Mouse (Mus musculus): ENCODE measurements around the gene Ubap1l. TPM values are rescaled to one million over a fixed set of nuclear protein-coding genes. Genes with fewer than 3 reads are reported as not detected.
A peak's percentile ranks its signal among the peaks of the same experiment; 100 is the strongest.
"Not testable (repeated sequence)": the region's sequence is repeated elsewhere in the genome, so short reads cannot be mapped to it uniquely, and the experiment has no call there.

Gene Ubap1l
- under 1 TPM in 1 of 2 experiments, not detected in 1; 0.25 TPM for total RNA-seq (2021)

GRCm38 (mm10) chr9:65360641-65361448 is at the start of gene Ubap1l:
Gene Ubap1l, plus strand, starts transcription at chr9:65361041.
- intact Hi-C loops (cut with DNase I): no loop called here
- DNase-seq: no peak

GRCm38 (mm10) chr9:65312669-65313357 is 48.0 kb upstream of the Ubap1l start:
- intact Hi-C loops (cut with DNase I): loop anchor here (2.0 kb wide), 1 partner anchor 14 kb away; no protein-coding TSS in a partner anchor
- no peak for DNase-seq

GRCm38 (mm10) chr9:65313846-65314245 is 47.0 kb upstream of the Ubap1l start:
- no peak for DNase-seq
- intact Hi-C loops (cut with DNase I): loop anchor here (2.0 kb wide), 1 partner anchor 13 kb away; no protein-coding TSS in a partner anchor

GRCm38 (mm10) chr9:65322255-65322900 is 38.5 kb upstream of the Ubap1l start:
- no peak for DNase-seq

GRCm38 (mm10) chr9:65325971-65326370 is 34.9 kb upstream of the Ubap1l start:
- intact Hi-C loops (cut with DNase I): loop anchor here (2.0 kb wide), 1 partner anchor 13 kb away; no protein-coding TSS in a partner anchor
- no peak for DNase-seq

More at GRCm38 (mm10) chr9:65322255-65322900, 38.5 kb upstream of the Ubap1l start:
- intact Hi-C loops (cut with DNase I): no loop called here

- intact Hi-C loops (cut with DNase I): loop anchor here (2.0 kb wide), 1 partner anchor 15 kb away; no protein-coding TSS in a partner anchor
- no peak for DNase-seq
These were observed 33.5 kb upstream of the Ubap1l start for GRCm38 (mm10) chr9:65327371-65327770.

GRCm38 (mm10) chr9:65333958-65334357 is 26.9 kb upstream of the Ubap1l start:
- no peak for DNase-seq
- intact Hi-C loops (cut with DNase I): no loop called here

- intact Hi-C loops (cut with DNase I): no loop called here
- DNase-seq: no peak
These were observed 21.7 kb upstream of the Ubap1l start for GRCm38 (mm10) chr9:65339146-65339545.

- no peak for DNase-seq
- intact Hi-C loops (cut with DNase I): no loop called here
These were observed 20.4 kb upstream of the Ubap1l start for GRCm38 (mm10) chr9:65340414-65340813.

- DNase-seq; intact Hi-C loops (cut with DNase I): not testable (repeated sequence)
These were observed 15.4 kb upstream of the Ubap1l start for GRCm38 (mm10) chr9:65345439-65345838.

- intact Hi-C loops (cut with DNase I): no loop called here
- peak; percentile 95 to 97 for DNase-seq
These were observed 14.9 kb upstream of the Ubap1l start, which contains the start of gene Pdcd7 for GRCm38 (mm10) chr9:65345854-65346475. Gene Pdcd7, plus strand, starts transcription at chr9:65346104.

- intact Hi-C loops (cut with DNase I): no loop called here
- peak; percentile 32 to 56 for DNase-seq
These were observed 14.2 kb upstream of the Ubap1l start for GRCm38 (mm10) chr9:65346476-65347111.

GRCm38 (mm10) chr9:65347112-65347850 is 13.6 kb upstream of the Ubap1l start:
- DNase-seq: no peak
- intact Hi-C loops (cut with DNase I): no loop called here

GRCm38 (mm10) chr9:65353251-65353650 is 7.6 kb upstream of the Ubap1l start:
- no peak for DNase-seq
- intact Hi-C loops (cut with DNase I): no loop called here

- DNase-seq: no peak
- intact Hi-C loops (cut with DNase I): no loop called here
These were observed 4.3 kb upstream of the Ubap1l start for GRCm38 (mm10) chr9:65356561-65356960.

- DNase-seq: no peak
- intact Hi-C loops (cut with DNase I): no loop called here
These were observed 3.9 kb upstream of the Ubap1l start for GRCm38 (mm10) chr9:65356971-65357370.

GRCm38 (mm10) chr9:65358956-65359480 is 1.8 kb upstream of the Ubap1l start:
- intact Hi-C loops (cut with DNase I): no loop called here
- no peak for DNase-seq

- intact Hi-C loops (cut with DNase I): no loop called here
- no peak for DNase-seq
These were observed 2.8 kb downstream of the Ubap1l start for GRCm38 (mm10) chr9:65363684-65364083.

GRCm38 (mm10) chr9:65365721-65366120 is 4.9 kb downstream of the Ubap1l start:
- DNase-seq: no peak
- intact Hi-C loops (cut with DNase I): no loop called here

Data from heart, postnatal 36 days (tissue).